24 mouse cellular contexts compared by ENCODE assay signal in the genomic region with DNA sequence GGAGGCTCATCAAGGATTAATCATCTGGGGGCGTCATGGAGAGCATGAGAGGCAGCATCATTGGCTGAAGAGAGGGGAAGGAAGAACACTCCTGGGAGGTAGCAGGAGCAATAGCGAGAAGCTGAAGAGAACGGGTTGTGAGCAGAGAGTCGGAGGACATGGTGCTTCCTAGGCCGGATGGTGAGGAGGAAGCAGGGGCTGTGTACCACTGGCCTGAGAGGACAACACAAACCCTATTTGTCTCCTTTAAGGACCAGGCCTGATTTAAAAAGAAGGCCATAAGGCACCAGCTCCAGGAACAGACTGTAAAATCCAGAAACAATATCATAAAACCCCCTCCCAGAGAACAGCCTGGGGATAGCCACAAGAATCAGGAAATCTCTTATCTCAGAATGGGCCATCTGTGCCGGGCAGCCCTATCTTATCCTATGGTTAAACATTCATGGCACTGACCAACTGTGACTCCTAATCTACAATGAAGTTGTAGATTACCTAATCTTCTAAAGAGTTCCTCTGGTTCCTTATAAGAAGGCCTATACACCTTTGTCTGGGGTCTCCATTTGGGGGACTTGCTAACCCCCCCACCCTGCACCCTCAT.
"Had no signal": no experiment of that assay in that cellular context is flagged by ENCODE, and none has a peak within 500 bp of the region (broad histone marks: within the 10 kb centered on the region; RNA-seq: fewer than 3 reads in every experiment).

No protein-coding gene starts in this region.

- H3K36me3 ChIP-seq: liver, embryonic 15.5 days; lung, embryonic 15.5 days; midbrain, embryonic 10.5 days; midbrain, embryonic 12.5 days; neural tube, embryonic 13.5 days; neural tube, embryonic 15.5 days; stomach, embryonic 15.5 days had no signal

- H3K9me3 ChIP-seq: liver, embryonic 15.5 days; lung, embryonic 15.5 days; neural tube, embryonic 13.5 days; neural tube, embryonic 15.5 days; stomach, embryonic 15.5 days had no signal

- ATAC-seq: liver, postnatal 0 days; lung, postnatal 0 days; midbrain, embryonic 16.5 days had no signal

- DNase-seq: liver, postnatal 0 days; lung, adult 2 months; lung, postnatal 14 days; lung, postnatal 36 days; midbrain, embryonic 14.5 days; retina, postnatal 1 day; right cerebral cortex, adult 18-20 months; right cerebral cortex, postnatal 25 days; right cerebral cortex, postnatal 4 days; thymus, adult 2 months; thymus, postnatal 36 days had no signal

- H3K27ac ChIP-seq: liver, embryonic 15.5 days; lung, embryonic 15.5 days; macrophage; midbrain, embryonic 10.5 days; midbrain, embryonic 12.5 days; neural tube, embryonic 13.5 days; neural tube, embryonic 15.5 days; stomach, embryonic 15.5 days; stomach, postnatal 0 days had no signal

- H3K9ac ChIP-seq: liver, embryonic 15.5 days; liver, postnatal 0 days; lung, embryonic 15.5 days; midbrain, embryonic 12.5 days; neural tube, embryonic 13.5 days; neural tube, embryonic 15.5 days; stomach, embryonic 15.5 days had no signal

- H3K4me3 ChIP-seq: liver, embryonic 15.5 days; lung, embryonic 15.5 days; megakaryocyte, embryonic 14.5 days; midbrain, embryonic 10.5 days; midbrain, embryonic 12.5 days; myocyte; neural tube, embryonic 13.5 days; neural tube, embryonic 15.5 days; stomach, embryonic 15.5 days had no signal

- H3K4me2 ChIP-seq: liver, embryonic 15.5 days; lung, embryonic 15.5 days; midbrain, embryonic 12.5 days; neural tube, embryonic 13.5 days; neural tube, embryonic 15.5 days; stomach, embryonic 15.5 days had no signal

- H3K27me3 ChIP-seq: liver, embryonic 15.5 days; lung, embryonic 15.5 days; neural tube, embryonic 15.5 days; stomach, embryonic 15.5 days had no signal

- H3K4me1 ChIP-seq: liver, embryonic 15.5 days; lung, embryonic 15.5 days; megakaryocyte, embryonic 14.5 days; stomach, embryonic 15.5 days had no signal
